Mouse (Mus musculus) C2C12 (cell line): Measurements from ENCODE around the gene Abhd17b.

ENCODE experiments used
- CTCF ChIP-seq: IDR thresholded peaks from one replicate; pipeline ENCODE4 v1.5.1; 2011; ENCODE audit not compliant: control insufficient read depth, insufficient read depth, insufficient read length
- MAX ChIP-seq: IDR thresholded peaks from one replicate; pipeline ENCODE4 v1.6.1; 2011; ENCODE audit warnings: mild to moderate bottlenecking, control low read depth
- USF1 ChIP-seq: IDR thresholded peaks from one replicate; pipeline ENCODE4 v1.6.1; 2011; ENCODE audit warnings: low read depth, mild to moderate bottlenecking, control low read depth, moderate library complexity

DNA sequence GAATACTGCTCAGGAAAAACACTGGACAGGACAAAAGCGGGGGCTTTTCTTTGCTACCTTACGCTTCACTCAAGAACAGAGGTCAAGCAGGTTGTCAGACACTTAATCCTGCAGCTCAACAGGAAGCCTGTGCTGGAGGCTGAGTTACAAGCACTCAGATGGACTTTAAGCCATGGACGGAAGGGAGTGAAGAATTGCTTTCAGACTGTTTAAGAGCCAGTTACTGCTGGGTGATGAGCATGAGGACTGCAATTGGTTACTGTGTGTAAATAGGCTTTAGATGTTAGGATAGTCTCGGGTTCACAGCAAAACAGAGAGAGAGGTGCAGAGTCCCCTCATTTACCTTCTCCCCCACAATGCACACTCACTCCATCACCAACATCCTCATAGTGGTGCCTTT lies 7.7 kb upstream of the Abhd17b start:
- TF ChIP-seq CTCF (no peak), MAX (no peak), USF1 (no peak)
